Mouse (Mus musculus): ENCODE results near the gene Zfp983. TPM values are rescaled to one million over a fixed set of nuclear protein-coding genes. Genes with fewer than 3 reads are reported as not detected.

Zfp983 gene
- total RNA-seq (2023): 1 to 10 TPM; 4.4 TPM

DNA sequence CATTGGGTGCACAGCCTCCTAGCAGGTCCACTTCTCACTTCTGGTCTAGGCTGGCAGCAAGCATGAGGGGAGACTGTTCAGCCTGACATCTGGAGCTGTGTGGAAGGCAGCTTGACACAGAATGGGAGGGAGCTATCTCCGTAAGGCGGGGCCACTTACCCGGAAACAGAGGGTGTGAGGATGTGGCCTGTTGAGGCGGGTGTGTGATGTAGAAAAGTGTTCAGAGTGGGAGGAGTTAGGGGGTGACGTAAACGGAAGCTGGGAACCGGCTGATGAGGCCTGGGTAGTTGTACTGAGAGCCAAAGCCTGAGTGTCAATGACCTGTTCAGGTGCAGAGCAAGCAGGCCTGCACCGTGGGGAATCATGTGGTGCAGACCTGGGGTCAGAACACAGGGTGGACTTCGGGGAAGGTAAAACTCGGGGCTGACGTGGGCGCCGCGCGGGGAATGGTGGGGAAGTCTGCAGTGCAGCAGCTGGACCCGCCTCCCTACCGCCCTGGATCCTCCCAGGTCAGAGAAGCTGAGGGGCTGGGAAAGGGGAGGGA is at the start of gene Zfp983:
Zfp983 (plus strand) TSS at position 261 of the 544 bp plus-strand sequence.

GRCm38 (mm10) chr17:21691560-21691959 is 41.1 kb downstream of the Zfp983 start, which contains the start of gene Gm10226:
TSS of gene Gm10226 (plus strand) at chr17:21691860.

GRCm38 (mm10) chr17:21707343-21707996 is 57.0 kb downstream of the Zfp983 start, which contains the start of gene Zfp760:
TSS of gene Zfp760 (plus strand) at chr17:21707741.

Other genes starting within 250 kb of the Zfp983 start
- 1 to 10 TPM; 1.8 to 2.0 TPM for gene Zfp54, start 227.4 kb upstream of the Zfp983 start, total RNA-seq (2023)
- gene Zfp51, start 200.2 kb upstream of the Zfp983 start, total RNA-seq (2023): 1 to 10 TPM; 8.0 to 8.2 TPM
- gene Zfp53, start 161.6 kb upstream of the Zfp983 start, total RNA-seq (2023): 10 to 100 TPM in 1 of 2 experiments, 1 to 10 TPM in 1; 8.4 to 10.4 TPM
- gene Zfp52, start 115.1 kb upstream of the Zfp983 start, total RNA-seq (2023): 1 to 10 TPM; 8.6 to 8.7 TPM
- 1 to 10 TPM; 2.4 to 3.0 TPM for gene Zfp948, start 83.6 kb upstream of the Zfp983 start, total RNA-seq (2023)
- gene Gm10226, start 41.2 kb downstream of the Zfp983 start, total RNA-seq (2023): 10 to 100 TPM in 1 of 2 experiments, not detected in 1; 10.2 TPM
- gene Zfp760, start 57.1 kb downstream of the Zfp983 start, total RNA-seq (2023): 1 to 10 TPM; 2.0 TPM
- 1 to 10 TPM; 2.0 to 2.2 TPM for gene Zfp229, start 80.2 kb downstream of the Zfp983 start, total RNA-seq (2023)
- under 1 TPM; 0.26 to 0.44 TPM for gene Zfp820, start 195.1 kb downstream of the Zfp983 start, total RNA-seq (2023)

Measured in neutrophil, adult 83 days (primary cell).